ENCODE assay signal across 11 mouse cellular contexts in genomic region chrX:136365809-136366208, GRCm38 (mm10).
"Had no signal": no experiment of that assay in that cellular context is flagged by ENCODE, and none has a peak within 500 bp of the region (broad histone marks: within the 10 kb centered on the region; RNA-seq: fewer than 3 reads in every experiment).

No protein-coding gene starts in this region.

- H3K27me3 ChIP-seq: limb, embryonic 13.5 days; neural tube, embryonic 12.5 days had no signal

- DNase-seq: kidney, adult 9 months; kidney, postnatal 36 days; layer of hippocampus, adult 9-11 months; left cerebral cortex, postnatal 4 days; lung, adult 18-20 months; thymus, postnatal 14 days had no signal

- H3K36me3 ChIP-seq: limb, embryonic 13.5 days; neural tube, embryonic 12.5 days had no signal

- H3K9ac ChIP-seq: limb, embryonic 13.5 days; liver, embryonic 14.5 days; neural tube, embryonic 12.5 days had no signal

- H3K9me3 ChIP-seq: limb, embryonic 13.5 days; neural tube, embryonic 12.5 days had no signal

- H3K4me1 ChIP-seq: limb, embryonic 13.5 days; neural tube, embryonic 12.5 days had no signal

- ATAC-seq: intestine, postnatal 0 days had no signal

- H3K4me3 ChIP-seq: limb, embryonic 13.5 days; neural tube, embryonic 12.5 days had no signal

- H3K4me2 ChIP-seq: limb, embryonic 13.5 days; neural tube, embryonic 12.5 days had no signal

- H3K27ac ChIP-seq: kidney, postnatal 0 days; limb, embryonic 13.5 days; liver, embryonic 14.5 days; neural tube, embryonic 12.5 days had no signal
